Comparison of ENCODE assay signal across 14 mouse cellular contexts in the genomic region with DNA sequence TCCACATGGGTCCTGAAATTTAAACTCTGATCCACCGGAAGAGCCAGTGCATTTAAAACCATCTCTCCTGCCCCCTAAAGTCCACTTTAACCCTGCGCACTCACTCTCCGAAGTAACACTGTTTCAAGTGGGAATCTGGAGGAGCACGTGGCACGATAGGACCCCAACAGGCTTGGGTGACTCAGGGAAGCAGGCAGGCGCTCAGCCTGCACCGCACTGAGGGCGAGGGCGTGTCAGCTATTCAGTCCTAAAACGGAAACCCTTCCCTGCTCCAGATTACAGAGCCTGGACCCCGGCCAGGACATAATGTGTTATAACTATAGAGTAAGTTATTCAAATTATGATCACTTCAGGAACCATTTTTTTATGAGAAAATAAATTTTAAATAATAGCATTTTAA. TPM values are rescaled to one million over a fixed set of nuclear protein-coding genes. Genes with fewer than 3 reads are reported as not detected.
DNase-seq lines count a peak whose midpoint lies in the region; ATAC-seq and TF ChIP-seq lines count a peak whose summit lies in the region.
"Had no signal": no experiment of that assay in that cellular context is flagged by ENCODE, and none has a peak within 500 bp of the region (broad histone marks: within the 10 kb centered on the region; RNA-seq: fewer than 3 reads in every experiment).

No protein-coding gene starts in this region.

- ATAC-seq in kidney, embryonic 15.5 days (replicated peaks; ENCODE audit: low FRiP score): no peak
- peak; percentile 62 for ATAC-seq in megakaryocyte progenitor cell, adult 5-6 weeks (replicated peaks; ENCODE audit: poor library complexity)
- ATAC-seq in hindbrain, postnatal 0 days: no peak
- ATAC-seq in midbrain, embryonic 14.5 days (ENCODE audit: low FRiP score, low TSS enrichment): no peak

- no peaks in the 10 kb centered on the region for H3K36me3 ChIP-seq in kidney, adult 2 months (ENCODE audit: control insufficient read depth, insufficient read depth, low read length)
- H3K36me3 ChIP-seq in kidney, embryonic 15.5 days: no peaks in the 10 kb centered on the region
- H3K36me3 ChIP-seq in hindbrain, postnatal 0 days (ENCODE audit: insufficient read depth, low read length): no peaks in the 10 kb centered on the region
- no peaks in the 10 kb centered on the region for H3K36me3 ChIP-seq in midbrain, embryonic 14.5 days (ENCODE audit: control insufficient read depth, insufficient read depth, low read length)
- H3K36me3 ChIP-seq: limb, embryonic 15.5 days; midbrain, embryonic 12.5 days had no signal

- 0 out of 2 replicates have a peak, but pooled peaks cover 6% of the 10 kb centered on the region for H3K4me1 ChIP-seq in kidney, adult 2 months (ENCODE audit: control insufficient read depth, insufficient read depth, low read length)
- H3K4me1 ChIP-seq in kidney, embryonic 15.5 days: 0 out of 2 replicates have a peak, but pooled peaks cover 5% of the 10 kb centered on the region
- H3K4me1 ChIP-seq in hindbrain, postnatal 0 days (ENCODE audit: insufficient read depth, low read length): 0 out of 2 replicates have a peak, but pooled peaks cover 4% of the 10 kb centered on the region
- peaks cover 3% of the 10 kb centered on the region; the same call in 1 of the 2 replicates for H3K4me1 ChIP-seq in midbrain, embryonic 14.5 days (ENCODE audit: control insufficient read depth, insufficient read depth, low read length)

- 45% methylated on average over 11 of the region's 11 CpGs for WGBS in kidney, adult 2 months
- 45% methylated on average over 11 of the region's 11 CpGs for WGBS in kidney, embryonic 15.5 days
- 59% methylated on average over 11 of the region's 11 CpGs for WGBS in hindbrain, postnatal 0 days
- WGBS in midbrain, embryonic 14.5 days: 53% methylated on average over 11 of the region's 11 CpGs

- H3K4me2 ChIP-seq in kidney, embryonic 15.5 days: no peak overlapping the region
- H3K4me2 ChIP-seq in hindbrain, postnatal 0 days (ENCODE audit: low read depth, low read length): no peak overlapping the region
- no peak overlapping the region for H3K4me2 ChIP-seq in midbrain, embryonic 14.5 days (ENCODE audit: low read length)
- H3K4me2 ChIP-seq: limb, embryonic 15.5 days; midbrain, embryonic 12.5 days had no signal

- no peak overlapping the region for H3K27ac ChIP-seq in kidney, adult 2 months (ENCODE audit: insufficient read depth, low read depth, low read length)
- H3K27ac ChIP-seq in kidney, embryonic 15.5 days: no peak overlapping the region
- no peak overlapping the region for H3K27ac ChIP-seq in hindbrain, postnatal 0 days
- H3K27ac ChIP-seq in midbrain, embryonic 14.5 days (replicated peaks; ENCODE audit: low read depth, low read length): no peak overlapping the region
- H3K27ac ChIP-seq: layer of hippocampus, adult 2 months; limb, embryonic 15.5 days; midbrain, embryonic 12.5 days had no signal

- no peaks in the 10 kb centered on the region for H3K9me3 ChIP-seq in kidney, embryonic 15.5 days (replicated peaks)
- H3K9me3 ChIP-seq in hindbrain, postnatal 0 days (ENCODE audit: low read length): no peaks in the 10 kb centered on the region
- no peaks in the 10 kb centered on the region for H3K9me3 ChIP-seq in midbrain, embryonic 14.5 days (ENCODE audit: control insufficient read depth, low read length)
- H3K9me3 ChIP-seq: limb, embryonic 15.5 days; midbrain, embryonic 12.5 days had no signal

- no peak overlapping the region for H3K9ac ChIP-seq in kidney, embryonic 15.5 days
- no peak overlapping the region for H3K9ac ChIP-seq in hindbrain, postnatal 0 days (replicated peaks; ENCODE audit: low read length)
- no peak overlapping the region for H3K9ac ChIP-seq in midbrain, embryonic 14.5 days (replicated peaks; ENCODE audit: low read length)
- H3K9ac ChIP-seq: limb, embryonic 15.5 days; midbrain, embryonic 12.5 days had no signal

- TF ChIP-seq POLR2A in kidney, adult 2 months (IDR thresholded peaks at IDR 0.05; ENCODE audit: low read depth, low read length): no peak

- DNase-seq in kidney, adult 2 months: peak; percentile 70
- peak; percentile 74 for DNase-seq in heart, adult 8-10 months (ENCODE audit: low spot score)
- DNase-seq in kidney, postnatal 10 days: peak; percentile 69
- DNase-seq in spleen, postnatal 14 days (ENCODE audit: low spot score in 2 of 2): no peak
- no peak for DNase-seq in hindbrain, postnatal 0 days (ENCODE audit: low spot score)
- no peak for DNase-seq in midbrain, embryonic 14.5 days
- DNase-seq: cerebellum, adult 2 months; right cerebral cortex, postnatal 4 days; thymus, postnatal 25 days had no signal

- no peak overlapping the region for H3K4me3 ChIP-seq in kidney, adult 2 months (ENCODE audit: insufficient read depth, low read depth, low read length)
- no peak overlapping the region for H3K4me3 ChIP-seq in kidney, embryonic 15.5 days (replicated peaks)
- H3K4me3 ChIP-seq in hindbrain, postnatal 0 days (ENCODE audit: low read length): no peak overlapping the region
- no peak overlapping the region for H3K4me3 ChIP-seq in midbrain, embryonic 14.5 days (replicated peaks; ENCODE audit: low read depth, low read length)
- H3K4me3 ChIP-seq: layer of hippocampus, adult 2 months; limb, embryonic 15.5 days; midbrain, embryonic 12.5 days had no signal

- H3K27me3 ChIP-seq in kidney, adult 2 months (replicated peaks; ENCODE audit: control insufficient read depth, insufficient read depth, low read length): no peaks in the 10 kb centered on the region
- H3K27me3 ChIP-seq in kidney, embryonic 15.5 days: peaks cover 12% of the 10 kb centered on the region
- no peaks in the 10 kb centered on the region for H3K27me3 ChIP-seq in hindbrain, postnatal 0 days (ENCODE audit: insufficient read depth, low read length)
- H3K27me3 ChIP-seq in midbrain, embryonic 14.5 days (ENCODE audit: control insufficient read depth, insufficient read depth, low read length): no peaks in the 10 kb centered on the region

- no peak for TF ChIP-seq CTCF in kidney, adult 2 months (conservative IDR thresholded peaks at IDR 0.05; ENCODE audit: insufficient read depth, insufficient read length, low read depth, low read length)
- TF ChIP-seq CTCF in hindbrain, postnatal 0 days (IDR thresholded peaks at IDR 0.05; ENCODE audit: low read depth): no peak

RNA-seq across cellular contexts. Expression of a gene that starts 29.4 kb away (rescaled TPM):
- polyA plus RNA-seq in kidney, adult 2 months (2012; rRNA removed): 70.0 and 76.1 TPM in 2 replicates
- 77.6 and 78.3 TPM in 2 replicates for polyA plus RNA-seq in kidney, embryonic 15.5 days (2015; fragmentation: Nextera tagmentation; extraction: Ambion mirVana)
- 100 to 1,000 TPM in 1 of 4 experiments, 10 to 100 TPM in 3; 71.2 to 111 (median 87.7) TPM for total RNA-seq in heart, adult 8-10 months (2022)
- total RNA-seq in megakaryocyte progenitor cell, adult 5-6 weeks (2015): 35.5 and 45.2 TPM in 2 replicates
- total RNA-seq in megakaryocyte progenitor cell, adult 5-6 weeks (2017): 89.2 and 106 TPM in 2 replicates
- total RNA-seq in hindbrain, postnatal 0 days (2014; rRNA removed): 94.5 and 108 TPM in 2 replicates
- 64.1 and 65.6 TPM in 2 replicates for polyA plus RNA-seq in hindbrain, postnatal 0 days (2015; fragmentation: Nextera tagmentation; extraction: Ambion mirVana)
- polyA plus RNA-seq in midbrain, embryonic 14.5 days (2014; fragmentation: Nextera tagmentation; extraction: Ambion mirVana): 69.2 and 75.2 TPM in 2 replicates

RNA-seq across cellular contexts. Expression of a gene that starts 42.4 kb away (rescaled TPM):
- polyA plus RNA-seq in kidney, adult 2 months (2012; rRNA removed): 7.7 and 7.8 TPM in 2 replicates
- 87.9 and 104 TPM in 2 replicates for polyA plus RNA-seq in kidney, embryonic 15.5 days (2015; fragmentation: Nextera tagmentation; extraction: Ambion mirVana)
- 100 to 1,000 TPM; 185 to 232 (median 202) TPM for total RNA-seq in heart, adult 8-10 months (2022)
- total RNA-seq in megakaryocyte progenitor cell, adult 5-6 weeks (2015): 77.9 and 81.5 TPM in 2 replicates
- total RNA-seq in megakaryocyte progenitor cell, adult 5-6 weeks (2017): 16.3 and 40.1 TPM in 2 replicates
- 127 and 179 TPM in 2 replicates for total RNA-seq in hindbrain, postnatal 0 days (2014; rRNA removed)
- polyA plus RNA-seq in hindbrain, postnatal 0 days (2015; fragmentation: Nextera tagmentation; extraction: Ambion mirVana): 133 and 145 TPM in 2 replicates
- 157 and 164 TPM in 2 replicates for polyA plus RNA-seq in midbrain, embryonic 14.5 days (2014; fragmentation: Nextera tagmentation; extraction: Ambion mirVana)

Comparison
In these comparisons a context has a peak if more than half of its experiments do, and no peak if none do; other contexts are left out.
1. RNA of a gene that starts 42.4 kb away (polyA plus RNA-seq): 157 to 164 TPM in midbrain, embryonic 14.5 days, 133 to 145 TPM in hindbrain, postnatal 0 days and 87.9 to 104 TPM in kidney, embryonic 15.5 days; 7.7 to 7.8 TPM in kidney, adult 2 months; every median in the first group is over 10 times any median in the second.
2. DNase-seq: peak in kidney, adult 2 months (single experiment), heart, adult 8-10 months (single experiment) and kidney, postnatal 10 days (single experiment); none in spleen, postnatal 14 days (0 of 2), hindbrain, postnatal 0 days (single experiment) and midbrain, embryonic 14.5 days (single experiment).